Mouse (Mus musculus): ENCODE results near the gene Rapgefl1. TPM values are rescaled to one million over a fixed set of nuclear protein-coding genes. Genes with fewer than 3 reads are reported as not detected.
A peak's percentile ranks its signal among the peaks of the same experiment; 100 is the strongest.

The Rapgefl1 gene
- polyA plus RNA-seq, 1 experiment from 2014 or later, result 7.7 TPM

DNA sequence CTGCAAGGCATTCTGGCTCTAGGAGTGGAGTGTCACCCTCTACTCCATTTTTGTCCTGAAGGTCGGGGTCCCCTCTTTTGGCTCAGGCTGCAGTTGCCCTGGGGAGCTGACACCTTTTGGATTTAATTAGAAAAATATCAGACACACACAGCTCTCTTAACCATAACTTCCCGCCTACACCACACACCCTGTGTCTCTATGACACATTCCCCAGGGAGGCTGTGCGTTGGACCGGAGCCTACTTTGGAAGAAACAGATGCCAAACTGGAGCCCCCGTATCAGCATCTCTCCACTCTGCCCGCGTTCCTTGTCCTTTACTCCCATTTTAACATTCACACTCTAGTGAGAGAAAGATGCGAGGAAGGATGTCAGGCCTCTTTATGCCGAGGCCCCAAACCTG is 1.9 kb downstream of the Rapgefl1 start:
- Histone ChIP-seq H3K9me3 (ENCODE audit: control insufficient read depth, low read depth, low read length) (no peaks in the 10 kb centered on the region), H3K4me2 (replicated peaks; ENCODE audit: low read depth, low read length) (no peak overlapping the region), H3K27me3 (ENCODE audit: control insufficient read depth, insufficient read depth, low read length) (peaks cover 4% of the 10 kb centered on the region; the same call in 1 of the 2 replicates), H3K27ac (ENCODE audit: low read length) (no peak overlapping the region), H3K4me3 (ENCODE audit: low read depth, low read length) (no peak overlapping the region), H3K4me1 (ENCODE audit: control insufficient read depth, insufficient read depth, low read length) (peaks cover 18% of the 10 kb centered on the region), H3K9ac (replicated peaks; ENCODE audit: low read depth, low read length) (no peak overlapping the region), H3K36me3 (ENCODE audit: control insufficient read depth, insufficient read depth, low read length) (peaks cover 5% of the 10 kb centered on the region)
- 80% methylated on average over 9 of the region's 9 CpGs for WGBS
- ATAC-seq (ENCODE audit: insufficient number of reproducible peaks, insufficient read depth, low FRiP score, low read depth), result no peak

DNA sequence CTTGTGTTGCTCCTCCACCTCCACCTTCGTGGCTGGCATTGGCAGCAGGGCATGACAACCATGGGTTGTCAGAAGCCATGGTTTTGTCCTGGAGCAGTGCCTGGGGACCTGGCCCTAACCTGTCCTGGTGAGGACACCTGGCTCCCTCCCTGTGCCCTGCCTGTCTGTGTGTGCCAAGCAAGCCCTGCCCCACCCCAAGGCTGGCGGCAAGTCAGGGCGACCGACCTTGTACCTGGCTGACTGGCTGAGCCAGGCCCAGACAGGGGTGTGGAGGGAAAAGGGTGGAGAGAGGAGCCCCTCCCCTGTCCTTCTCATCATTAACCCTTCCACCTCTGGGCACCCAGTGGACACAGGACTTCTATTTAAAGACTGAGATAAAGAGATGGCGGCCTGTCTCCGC is 2.8 kb downstream of the Rapgefl1 start:
- Histone ChIP-seq H3K9me3 (ENCODE audit: control insufficient read depth, low read depth, low read length) (no peaks in the 10 kb centered on the region), H3K4me2 (replicated peaks; ENCODE audit: low read depth, low read length) (no peak overlapping the region; the same call in 1 of the 2 replicates), H3K9ac (replicated peaks; ENCODE audit: low read depth, low read length) (no peak overlapping the region), H3K4me1 (ENCODE audit: control insufficient read depth, insufficient read depth, low read length) (peaks cover 18% of the 10 kb centered on the region), H3K27ac (ENCODE audit: low read length) (no peak overlapping the region; the same call in 1 of the 2 replicates), H3K36me3 (ENCODE audit: control insufficient read depth, insufficient read depth, low read length) (no peaks in the 10 kb centered on the region; the same call in 1 of the 2 replicates), H3K4me3 (ENCODE audit: low read depth, low read length) (no peak overlapping the region), H3K27me3 (ENCODE audit: control insufficient read depth, insufficient read depth, low read length) (peaks cover 4% of the 10 kb centered on the region; the same call in 1 of the 2 replicates)
- 40% methylated on average over 6 of the region's 6 CpGs for WGBS
- peak; percentile 59; the same call in 1 of the 2 replicates for ATAC-seq (ENCODE audit: insufficient number of reproducible peaks, insufficient read depth, low FRiP score, low read depth)

DNA sequence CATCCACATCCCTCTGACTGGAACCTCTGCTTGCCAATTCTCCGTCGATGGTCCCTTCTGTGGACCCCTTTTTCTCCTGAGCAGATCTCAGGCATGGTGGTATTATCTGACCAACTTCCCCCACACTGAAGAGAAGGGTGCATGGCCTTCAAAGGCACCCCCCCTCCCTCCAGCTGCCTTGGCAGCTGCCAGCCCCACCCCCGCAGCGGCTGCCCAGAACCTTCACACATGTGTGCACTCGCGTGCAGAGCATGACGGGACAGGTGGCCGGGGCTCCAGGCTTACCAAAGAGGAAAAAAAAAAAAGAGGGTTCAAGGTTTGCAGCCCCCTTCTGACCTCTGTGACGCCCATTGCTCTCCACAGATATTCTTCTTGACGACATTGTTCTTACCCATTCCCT is 3.3 kb downstream of the Rapgefl1 start:
- Histone ChIP-seq H3K9me3 (ENCODE audit: control insufficient read depth, low read depth, low read length) (no peaks in the 10 kb centered on the region), H3K4me1 (ENCODE audit: control insufficient read depth, insufficient read depth, low read length) (peaks cover 18% of the 10 kb centered on the region), H3K36me3 (ENCODE audit: control insufficient read depth, insufficient read depth, low read length) (no peaks in the 10 kb centered on the region), H3K9ac (replicated peaks; ENCODE audit: low read depth, low read length) (no peak overlapping the region), H3K27ac (ENCODE audit: low read length) (no peak overlapping the region; the same call in 1 of the 2 replicates), H3K27me3 (ENCODE audit: control insufficient read depth, insufficient read depth, low read length) (peaks cover 4% of the 10 kb centered on the region; the same call in 1 of the 2 replicates), H3K4me2 (replicated peaks; ENCODE audit: low read depth, low read length) (no peak overlapping the region; the same call in 1 of the 2 replicates), H3K4me3 (ENCODE audit: low read depth, low read length) (no peak overlapping the region)
- 59% methylated on average over 10 of the region's 10 CpGs for WGBS
- no peak for ATAC-seq (ENCODE audit: insufficient number of reproducible peaks, insufficient read depth, low FRiP score, low read depth)

DNA sequence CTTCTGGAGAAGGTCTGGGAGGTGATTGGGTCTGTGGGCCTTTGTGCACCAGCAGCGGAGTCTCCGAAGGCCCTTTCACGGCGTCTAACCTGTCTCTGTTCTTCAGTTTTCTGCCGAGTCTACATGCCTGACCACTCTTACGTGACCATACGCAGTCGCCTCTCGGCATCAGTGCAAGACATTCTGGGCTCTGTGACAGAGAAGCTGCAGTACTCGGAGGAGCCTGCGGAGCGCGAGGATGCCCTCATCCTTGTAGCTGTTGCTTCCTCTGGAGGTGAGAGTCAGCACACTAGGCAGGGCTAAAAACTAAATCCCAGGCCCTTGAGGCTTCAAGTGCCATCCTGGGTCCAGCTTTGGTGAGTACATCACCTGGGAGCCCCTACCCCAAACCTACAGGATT is 9.4 kb downstream of the Rapgefl1 start:
- Histone ChIP-seq H3K36me3 (ENCODE audit: control insufficient read depth, insufficient read depth, low read length) (no peaks in the 10 kb centered on the region), H3K9ac (replicated peaks; ENCODE audit: low read depth, low read length) (no peak overlapping the region), H3K27ac (ENCODE audit: low read length) (no peak overlapping the region), H3K4me3 (ENCODE audit: low read depth, low read length) (no peak overlapping the region), H3K27me3 (ENCODE audit: control insufficient read depth, insufficient read depth, low read length) (no peaks in the 10 kb centered on the region), H3K4me2 (replicated peaks; ENCODE audit: low read depth, low read length) (no peak overlapping the region), H3K4me1 (ENCODE audit: control insufficient read depth, insufficient read depth, low read length) (peaks cover 13% of the 10 kb centered on the region; the same call in 1 of the 2 replicates), H3K9me3 (ENCODE audit: control insufficient read depth, low read depth, low read length) (no peaks in the 10 kb centered on the region)
- ATAC-seq (ENCODE audit: insufficient number of reproducible peaks, insufficient read depth, low FRiP score, low read depth), result no peak
- 59% methylated on average over 13 of the region's 13 CpGs for WGBS

DNA sequence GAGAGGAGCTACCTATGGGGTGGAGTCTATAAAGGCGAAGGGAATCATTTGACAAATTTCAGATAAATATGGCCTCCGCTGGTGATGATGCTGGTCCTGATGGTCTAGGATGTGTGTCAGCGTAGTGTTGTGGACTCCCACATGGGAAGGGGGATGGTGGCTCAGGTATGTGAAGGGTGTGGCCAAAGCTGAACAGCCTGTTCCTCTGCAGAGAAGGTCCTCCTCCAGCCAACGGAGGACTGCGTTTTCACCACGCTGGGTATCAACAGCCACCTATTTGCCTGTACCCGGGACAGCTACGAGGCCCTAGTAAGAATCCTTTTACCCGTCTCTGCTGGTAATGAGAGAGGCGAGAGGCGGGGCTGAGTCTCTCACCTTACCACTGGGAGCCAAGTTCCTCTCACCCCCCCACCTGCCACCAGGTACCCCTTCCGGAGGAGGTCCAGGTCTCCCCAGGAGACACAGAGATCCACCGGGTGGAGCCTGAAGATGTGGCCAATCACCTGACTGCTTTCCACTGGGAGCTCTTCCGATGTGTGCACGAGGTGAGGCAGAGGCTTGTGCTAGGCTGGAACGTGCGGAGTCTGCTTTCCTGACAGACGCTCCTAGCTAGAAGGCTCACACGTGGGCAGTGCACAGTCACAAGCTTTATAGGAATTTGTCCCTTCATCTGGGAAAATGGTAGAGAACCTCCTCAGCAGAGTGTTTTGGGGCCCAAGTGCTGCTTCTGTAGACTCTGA is 10.4 kb downstream of the Rapgefl1 start:
- no peak overlapping the region for H3K27ac ChIP-seq (ENCODE audit: low read length)
- no peak overlapping the region for H3K4me3 ChIP-seq (ENCODE audit: low read depth, low read length)
- ATAC-seq (ENCODE audit: insufficient number of reproducible peaks, insufficient read depth, low FRiP score, low read depth), result no peak
- peaks cover 13% of the 10 kb centered on the region; the same call in 1 of the 2 replicates for H3K4me1 ChIP-seq (ENCODE audit: control insufficient read depth, insufficient read depth, low read length)
- H3K4me2 ChIP-seq (replicated peaks; ENCODE audit: low read depth, low read length), result no peak overlapping the region
- H3K36me3 ChIP-seq (ENCODE audit: control insufficient read depth, insufficient read depth, low read length), result no peaks in the 10 kb centered on the region
- 55% methylated on average over 19 of the region's 19 CpGs for WGBS
- H3K9me3 ChIP-seq (ENCODE audit: control insufficient read depth, low read depth, low read length), result no peaks in the 10 kb centered on the region
- H3K27me3 ChIP-seq (ENCODE audit: control insufficient read depth, insufficient read depth, low read length), result no peaks in the 10 kb centered on the region
- H3K9ac ChIP-seq (replicated peaks; ENCODE audit: low read depth, low read length), result no peak overlapping the region

DNA sequence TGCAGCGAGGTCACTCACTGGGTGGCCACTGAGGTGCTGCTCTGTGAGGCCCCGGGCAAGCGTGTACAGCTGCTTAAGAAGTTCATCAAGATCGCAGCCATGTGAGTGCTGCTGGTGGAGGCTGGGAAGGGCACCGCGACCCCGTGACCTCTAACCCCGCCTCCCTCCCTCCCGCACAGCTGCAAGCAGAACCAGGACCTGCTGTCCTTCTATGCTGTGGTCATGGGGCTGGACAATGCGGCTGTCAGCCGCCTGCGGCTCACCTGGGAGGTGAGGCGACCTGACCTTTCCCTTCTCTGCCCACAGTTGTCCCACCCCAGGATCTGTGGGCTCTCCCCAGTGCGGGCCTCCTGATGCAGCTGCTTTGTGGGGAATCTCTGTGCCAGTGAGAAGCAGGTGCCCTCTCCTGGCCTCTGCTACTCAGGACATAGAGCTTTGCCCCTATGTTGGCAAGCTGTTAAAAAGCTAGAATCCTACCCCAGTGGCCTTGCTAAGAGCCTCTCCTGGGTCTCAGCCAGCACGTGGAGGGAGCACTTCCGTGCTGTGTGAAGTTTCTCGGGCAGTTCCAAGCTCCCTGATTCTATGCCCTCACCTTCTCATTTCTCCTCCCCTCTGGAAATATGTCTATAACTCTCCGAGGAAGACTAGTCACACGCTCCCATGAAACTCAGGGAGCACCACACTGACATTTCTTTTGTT is 12.8 kb downstream of the Rapgefl1 start:
- no peak for ATAC-seq (ENCODE audit: insufficient number of reproducible peaks, insufficient read depth, low FRiP score, low read depth)
- Histone ChIP-seq H3K27me3 (ENCODE audit: control insufficient read depth, insufficient read depth, low read length) (no peaks in the 10 kb centered on the region), H3K27ac (ENCODE audit: low read length) (no peak overlapping the region), H3K4me3 (ENCODE audit: low read depth, low read length) (no peak overlapping the region), H3K4me1 (ENCODE audit: control insufficient read depth, insufficient read depth, low read length) (peaks cover 13% of the 10 kb centered on the region; the same call in 1 of the 2 replicates), H3K9me3 (ENCODE audit: control insufficient read depth, low read depth, low read length) (no peaks in the 10 kb centered on the region), H3K9ac (replicated peaks; ENCODE audit: low read depth, low read length) (no peak overlapping the region), H3K4me2 (replicated peaks; ENCODE audit: low read depth, low read length) (peak overlapping the region; percentile 10; the same call in 1 of the 2 replicates), H3K36me3 (ENCODE audit: control insufficient read depth, insufficient read depth, low read length) (no peaks in the 10 kb centered on the region)
- WGBS, result 14% methylated on average over 19 of the region's 19 CpGs

DNA sequence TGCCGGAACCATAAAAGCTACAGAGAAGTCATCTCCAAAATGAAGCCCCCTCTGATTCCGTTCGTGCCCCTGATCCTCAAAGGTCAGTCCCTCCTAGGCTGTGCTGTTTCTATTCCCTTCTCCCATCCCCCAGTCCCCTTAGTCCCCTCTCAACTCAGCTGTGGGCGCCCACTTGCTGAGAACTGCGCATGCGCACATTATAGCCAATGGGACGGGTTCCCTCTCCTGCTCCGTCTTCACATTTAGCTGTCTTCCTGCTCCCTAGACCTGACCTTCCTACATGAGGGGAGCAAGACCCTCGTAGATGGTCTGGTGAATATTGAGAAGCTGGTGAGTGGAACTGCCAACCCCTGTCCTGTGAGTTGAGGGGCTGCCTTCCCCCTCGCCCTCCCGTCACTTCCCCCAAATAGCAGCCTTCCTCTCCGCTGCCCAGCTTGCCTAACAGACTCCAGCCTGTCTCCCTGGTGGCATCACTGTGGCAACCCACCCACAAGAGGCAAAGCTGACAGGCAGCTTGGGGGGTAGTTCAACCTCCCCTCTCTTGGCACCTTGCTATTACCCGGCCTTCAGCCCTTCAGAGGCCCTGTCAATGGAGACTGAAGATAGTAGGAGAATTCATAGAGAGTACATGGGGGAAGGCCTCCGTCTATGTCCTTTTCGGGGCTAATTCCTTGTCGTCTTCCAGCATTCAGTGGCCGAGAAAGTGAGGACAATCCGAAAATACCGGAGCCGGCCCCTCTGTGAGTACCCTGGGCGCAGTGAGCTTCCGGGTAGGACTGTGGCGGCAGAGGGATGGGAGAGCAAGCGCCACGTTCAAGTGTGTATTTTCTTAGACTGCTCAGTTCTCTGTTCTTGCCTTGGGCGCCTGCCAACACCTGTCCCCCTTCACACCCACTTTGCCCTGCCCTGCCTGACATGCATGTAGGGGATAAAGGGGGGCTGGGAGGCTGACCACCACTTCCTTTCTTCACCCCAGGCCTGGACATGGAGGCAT is 13.8 kb downstream of the Rapgefl1 start:
- H3K9me3 ChIP-seq (ENCODE audit: control insufficient read depth, low read depth, low read length), result no peaks in the 10 kb centered on the region
- H3K36me3 ChIP-seq (ENCODE audit: control insufficient read depth, insufficient read depth, low read length), result no peaks in the 10 kb centered on the region
- no peak overlapping the region for H3K4me3 ChIP-seq (ENCODE audit: low read depth, low read length)
- peaks cover 13% of the 10 kb centered on the region; the same call in 1 of the 2 replicates for H3K4me1 ChIP-seq (ENCODE audit: control insufficient read depth, insufficient read depth, low read length)
- WGBS, result 65% methylated on average over 26 of the region's 26 CpGs
- H3K4me2 ChIP-seq (replicated peaks; ENCODE audit: low read depth, low read length), result no peak overlapping the region
- H3K9ac ChIP-seq (replicated peaks; ENCODE audit: low read depth, low read length), result no peak overlapping the region
- H3K27me3 ChIP-seq (ENCODE audit: control insufficient read depth, insufficient read depth, low read length), result no peaks in the 10 kb centered on the region
- no peak overlapping the region for H3K27ac ChIP-seq (ENCODE audit: low read length)
- ATAC-seq (ENCODE audit: insufficient number of reproducible peaks, insufficient read depth, low FRiP score, low read depth), result no peak

DNA sequence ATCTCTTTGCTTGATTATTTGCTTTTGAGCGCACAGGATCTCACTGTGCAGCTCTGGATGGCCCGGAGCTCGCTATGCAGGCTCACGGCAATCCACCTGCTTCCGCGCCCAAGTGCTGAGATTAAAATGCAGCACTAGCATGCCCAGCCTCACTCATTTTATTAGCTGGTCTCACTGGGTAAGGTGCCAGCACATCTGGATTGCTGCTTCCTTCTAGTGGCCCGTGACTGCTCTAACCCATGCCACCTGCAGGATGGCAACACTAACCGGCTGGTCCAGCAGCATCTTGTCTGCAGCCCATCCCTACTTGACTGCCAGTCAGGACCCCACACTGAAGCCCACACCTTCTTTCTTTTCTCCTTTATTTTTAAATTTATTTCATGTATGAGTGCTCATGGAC is 17.5 kb downstream of the Rapgefl1 start:
- Histone ChIP-seq H3K9ac (replicated peaks; ENCODE audit: low read depth, low read length) (no peak overlapping the region), H3K9me3 (ENCODE audit: control insufficient read depth, low read depth, low read length) (no peaks in the 10 kb centered on the region), H3K4me3 (ENCODE audit: low read depth, low read length) (no peak overlapping the region), H3K4me2 (replicated peaks; ENCODE audit: low read depth, low read length) (no peak overlapping the region), H3K36me3 (ENCODE audit: control insufficient read depth, insufficient read depth, low read length) (no peaks in the 10 kb centered on the region), H3K27ac (ENCODE audit: low read length) (no peak overlapping the region), H3K27me3 (ENCODE audit: control insufficient read depth, insufficient read depth, low read length) (no peaks in the 10 kb centered on the region), H3K4me1 (ENCODE audit: control insufficient read depth, insufficient read depth, low read length) (peaks cover 10% of the 10 kb centered on the region; the same call in 1 of the 2 replicates)
- WGBS, result 87% methylated on average over 8 of the region's 8 CpGs
- ATAC-seq (ENCODE audit: insufficient number of reproducible peaks, insufficient read depth, low FRiP score, low read depth), result no peak

Data from stomach, embryonic 14.5 days (tissue).